Mouse (Mus musculus): ENCODE results near the gene Kynu. TPM values are rescaled to one million over a fixed set of nuclear protein-coding genes. Genes with fewer than 3 reads are reported as not detected.

Kynu gene
- polyA plus RNA-seq, 1 experiment from 2014 or later, result 0.47 TPM

Other genes with a start within 250 kb of the Kynu start
- 1.9 and 2.0 TPM in 2 replicates for gene Arhgap15, start 193.5 kb downstream of the Kynu start, polyA plus RNA-seq (2015; fragmentation: Nextera tagmentation; extraction: Ambion mirVana)